Mouse (Mus musculus) midbrain, embryonic 13.5 days (tissue): ENCODE measurements around the gene Wdfy2. TPM values are rescaled to one million over a fixed set of nuclear protein-coding genes. Genes with fewer than 3 reads are reported as not detected.

Experiments
- ATAC-seq: fragments of 200-750 bp; cut with Nextera tagmentation; 2 replicates; pipeline ENCODE4 v1.8.0; 2017; ENCODE audit warnings: mild to moderate bottlenecking, moderate TSS enrichment, moderate library complexity
- H3K27ac ChIP-seq: fragments of 300-500 bp; sonication (generic); 2 replicates; pipeline ENCODE4 v1.5.1; 2015; ENCODE audit warnings: inconsistent platforms, mild to moderate bottlenecking, moderate library complexity
- H3K27me3 ChIP-seq: fragments of 300-500 bp; sonication (generic); 2 replicates; pipeline ENCODE4 v1.6.1; 2015; ENCODE audit warnings: mild to moderate bottlenecking, inconsistent platforms
- H3K36me3 ChIP-seq: fragments of 300-500 bp; sonication (generic); 2 replicates; pipeline ENCODE4 v1.6.1; 2015; ENCODE audit warnings: mild to moderate bottlenecking, inconsistent platforms
- H3K4me1 ChIP-seq: fragments of 300-500 bp; sonication (generic); replicated peaks from 2 replicates; pipeline ENCODE4 v1.6.1; 2015; ENCODE audit warnings: inconsistent platforms
- H3K4me2 ChIP-seq: fragments of 300-500 bp; sonication (generic); replicated peaks from 2 replicates; pipeline ENCODE4 v1.6.1; 2015; ENCODE audit warnings: moderate library complexity, mild to moderate bottlenecking, inconsistent platforms
- H3K4me3 ChIP-seq: fragments of 300-500 bp; sonication (generic); replicated peaks from 2 replicates; pipeline ENCODE4 v1.5.1; 2015; ENCODE audit warnings: mild to moderate bottlenecking, inconsistent platforms
- H3K9ac ChIP-seq: fragments of 300-500 bp; sonication (generic); replicated peaks from 2 replicates; pipeline ENCODE4 v1.6.1; 2015; ENCODE audit warnings: mild to moderate bottlenecking, inconsistent platforms
- H3K9me3 ChIP-seq: fragments of 300-500 bp; sonication (generic); 2 replicates; pipeline ENCODE4 v1.6.1; 2016; ENCODE audit warnings: mild to moderate bottlenecking, inconsistent platforms
- WGBS: fragments of 180-500 bp; shearing (Covaris S2); methylation state at CpG from one replicate; pipeline ENCODE4 v1.1.7; 2015; 5-methylcytosine and 5-hydroxymethylcytosine counted together
- polyA plus RNA-seq: library from polyadenylated mRNA; unstranded; fragments of >200 nt; fragmentation: Nextera tagmentation; extraction: Ambion mirVana; gene quantifications from 2 replicates; pipeline ENCODE4 v1.2.1, GENCODE M21; 2015

Wdfy2 gene
- polyA plus RNA-seq, 1 experiment from 2014 or later = 9.1 TPM

- Histone ChIP-seq H3K4me3 (no peak overlapping the region), H3K4me1 (peaks cover 12% of the 10 kb centered on the region), H3K4me2 (no peak overlapping the region), H3K9ac (no peak overlapping the region), H3K36me3 (0 out of 2 replicates have a peak, but pooled peaks cover 3% of the 10 kb centered on the region), H3K9me3 (no peaks in the 10 kb centered on the region), H3K27me3 (no peaks in the 10 kb centered on the region), H3K27ac (no peak overlapping the region)
- 90% methylated on average over 5 of the region's 5 CpGs for WGBS
- ATAC-seq = no peak
These were observed 71.1 kb downstream of the Wdfy2 start for GRCm38 (mm10) chr14:62908550-62908949.

DNA sequence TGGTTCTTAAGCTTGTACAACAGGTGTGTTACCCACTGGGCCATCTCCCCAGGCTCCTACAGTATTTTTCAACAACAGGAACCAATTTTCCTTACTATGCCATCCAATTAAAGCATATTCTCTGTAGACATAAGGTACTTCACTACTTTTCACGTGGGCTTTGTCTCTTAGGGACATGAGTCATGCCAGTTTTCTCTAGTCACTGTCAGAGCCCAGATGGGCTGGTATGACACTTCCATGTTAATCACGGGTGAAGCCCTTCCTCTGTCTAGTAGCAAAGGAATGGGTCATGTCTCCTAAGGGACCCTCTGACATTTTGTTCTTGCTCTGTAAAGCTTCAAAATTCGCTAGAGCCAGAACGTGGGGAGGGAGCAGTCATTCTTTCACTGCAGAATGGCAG is 73.4 kb downstream of the Wdfy2 start:
- Histone ChIP-seq H3K4me1 (peaks cover 10% of the 10 kb centered on the region), H3K9ac (no peak overlapping the region)
- whole genome bisulfite sequencing = 76% methylated on average over 4 of the region's 4 CpGs

DNA sequence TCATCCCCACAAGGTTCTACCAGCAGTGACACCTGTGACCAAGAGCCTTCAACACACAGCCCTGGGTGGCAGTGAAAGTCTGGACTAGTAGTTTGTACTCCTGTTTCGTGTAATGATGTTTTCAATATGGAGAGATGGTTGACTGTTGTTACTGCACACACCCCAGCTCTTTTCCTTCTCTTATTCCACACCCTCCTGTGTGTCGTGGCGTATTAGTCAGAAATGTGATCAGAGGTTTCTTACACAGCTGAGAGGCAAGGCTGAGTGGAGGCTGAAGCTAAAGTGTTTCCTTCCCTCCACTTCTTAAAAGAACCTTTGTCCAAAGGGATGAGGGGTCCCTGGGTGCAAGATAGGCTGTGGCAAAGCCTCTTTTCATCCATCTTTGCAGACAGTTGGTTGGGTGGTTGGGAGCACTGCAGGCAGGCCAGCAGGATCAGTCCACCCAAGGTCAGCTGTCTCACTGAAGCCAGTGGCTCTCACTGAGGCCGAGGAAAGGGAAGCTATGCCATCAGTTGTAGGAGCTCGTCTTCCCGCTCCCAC is 77.7 kb downstream of the Wdfy2 start:
- ATAC-seq = no peak
- Histone ChIP-seq H3K4me3 (no peak overlapping the region), H3K9me3 (no peaks in the 10 kb centered on the region), H3K27ac (no peak overlapping the region), H3K4me1 (no peaks in the 10 kb centered on the region), H3K27me3 (no peaks in the 10 kb centered on the region), H3K9ac (no peak overlapping the region), H3K4me2 (no peak overlapping the region), H3K36me3 (no peaks in the 10 kb centered on the region)
- WGBS = 90% methylated on average over 6 of the region's 6 CpGs

More for the DNA sequence above, 73.4 kb downstream of the Wdfy2 start:
- no peak for ATAC-seq
- no peak overlapping the region for H3K4me3 ChIP-seq
- no peaks in the 10 kb centered on the region for H3K9me3 ChIP-seq
- H3K27ac ChIP-seq = no peak overlapping the region
- no peak overlapping the region for H3K4me2 ChIP-seq
- no peaks in the 10 kb centered on the region for H3K27me3 ChIP-seq
- 0 out of 2 replicates have a peak, but pooled peaks cover 3% of the 10 kb centered on the region for H3K36me3 ChIP-seq

GRCm38 (mm10) chr14:62916488-62917034 is 79.1 kb downstream of the Wdfy2 start:
- Histone ChIP-seq H3K9me3 (no peaks in the 10 kb centered on the region), H3K4me2 (no peak overlapping the region), H3K36me3 (no peaks in the 10 kb centered on the region), H3K9ac (no peak overlapping the region), H3K27me3 (no peaks in the 10 kb centered on the region), H3K27ac (no peak overlapping the region), H3K4me1 (no peaks in the 10 kb centered on the region), H3K4me3 (no peak overlapping the region)
- WGBS = 85% methylated on average over 10 of the region's 10 CpGs
- no peak for ATAC-seq

DNA sequence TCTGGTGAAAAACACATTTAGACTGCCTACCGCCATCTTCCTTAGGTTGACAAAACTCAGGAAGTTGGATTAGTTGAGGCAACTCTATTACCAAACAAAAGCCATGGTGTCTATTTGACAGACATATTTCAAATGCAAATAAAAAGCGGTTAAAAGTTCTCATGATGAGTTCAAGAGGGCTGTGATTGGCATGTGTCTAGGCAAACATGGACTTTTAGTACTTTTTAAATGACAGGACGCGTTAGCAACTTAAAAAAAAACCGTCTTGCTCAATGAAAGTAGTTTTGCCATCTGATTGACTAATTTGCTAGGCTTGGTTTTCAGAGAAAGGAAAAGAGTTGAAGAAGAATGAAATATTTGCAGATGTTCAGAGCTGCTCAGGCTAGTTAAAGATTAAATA is 83.9 kb downstream of the Wdfy2 start:
- H3K27ac ChIP-seq = no peak overlapping the region
- H3K4me3 ChIP-seq = no peak overlapping the region
- 0 out of 2 replicates have a peak, but pooled peaks cover 3% of the 10 kb centered on the region for H3K36me3 ChIP-seq
- 86% methylated on average over 5 of the region's 5 CpGs for WGBS
- no peak overlapping the region for H3K9ac ChIP-seq
- no peak for ATAC-seq
- H3K27me3 ChIP-seq = no peaks in the 10 kb centered on the region
- no peaks in the 10 kb centered on the region for H3K9me3 ChIP-seq
- H3K4me1 ChIP-seq = no peaks in the 10 kb centered on the region
- no peak overlapping the region for H3K4me2 ChIP-seq

DNA sequence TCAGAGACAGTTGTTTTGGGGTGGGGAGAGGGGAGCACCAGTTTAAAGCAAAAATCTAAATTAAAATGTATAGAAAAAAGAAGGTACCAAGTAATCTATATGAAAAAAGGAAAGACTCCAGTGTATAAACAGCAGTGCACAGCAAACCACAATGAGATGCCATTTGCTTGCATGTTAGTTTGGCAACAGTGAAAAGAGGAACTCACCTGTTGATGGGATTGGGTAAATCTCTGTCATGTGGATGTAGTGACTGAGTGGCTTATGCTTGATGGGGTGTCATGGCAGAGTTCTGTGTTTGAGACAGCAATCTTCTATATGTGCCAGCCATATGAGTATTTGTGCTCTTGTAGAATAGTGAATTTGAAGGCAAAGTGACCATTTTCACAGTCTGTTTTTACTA is 85.2 kb downstream of the Wdfy2 start:
- no peak overlapping the region for H3K4me2 ChIP-seq
- ATAC-seq = no peak
- H3K36me3 ChIP-seq = 0 out of 2 replicates have a peak, but pooled peaks cover 6% of the 10 kb centered on the region
- no peaks in the 10 kb centered on the region for H3K4me1 ChIP-seq
- no peaks in the 10 kb centered on the region for H3K27me3 ChIP-seq
- H3K4me3 ChIP-seq = no peak overlapping the region
- no peak overlapping the region for H3K27ac ChIP-seq
- no peaks in the 10 kb centered on the region for H3K9me3 ChIP-seq
- no peak overlapping the region for H3K9ac ChIP-seq

GRCm38 (mm10) chr14:62924800-62925199 is 87.3 kb downstream of the Wdfy2 start:
- no peaks in the 10 kb centered on the region for H3K27me3 ChIP-seq
- H3K9me3 ChIP-seq = no peaks in the 10 kb centered on the region
- H3K4me1 ChIP-seq = no peaks in the 10 kb centered on the region
- 89% methylated on average over 4 of the region's 4 CpGs for WGBS
- H3K4me3 ChIP-seq = no peak overlapping the region
- H3K27ac ChIP-seq = no peak overlapping the region
- no peak overlapping the region for H3K9ac ChIP-seq
- ATAC-seq = no peak
- H3K36me3 ChIP-seq = peaks cover 19% of the 10 kb centered on the region
- no peak overlapping the region for H3K4me2 ChIP-seq

DNA sequence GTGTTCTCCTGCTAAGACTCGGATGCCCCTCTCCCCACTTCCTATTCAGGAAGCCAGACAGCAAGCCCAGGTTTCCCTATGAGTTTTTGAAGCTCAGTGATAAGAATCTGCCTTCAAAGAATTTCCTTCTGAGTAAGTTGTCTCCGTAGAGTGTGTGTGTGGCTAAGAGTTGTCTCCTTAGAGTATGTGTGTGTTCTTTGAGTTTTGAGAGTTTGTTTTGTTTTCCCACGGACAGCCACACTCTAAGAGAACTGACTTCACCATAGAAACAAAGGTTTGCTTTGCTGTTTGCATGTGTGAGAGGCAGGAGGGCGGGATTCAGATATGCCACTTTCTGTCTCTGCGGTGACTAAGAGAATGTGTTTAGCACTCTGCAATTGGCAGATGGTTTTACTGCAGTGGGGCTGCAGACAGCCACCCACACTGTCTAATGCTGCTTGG is 90.6 kb downstream of the Wdfy2 start:
- peaks cover 28% of the 10 kb centered on the region for H3K36me3 ChIP-seq
- H3K4me2 ChIP-seq = no peak overlapping the region
- ATAC-seq = no peak
- H3K9ac ChIP-seq = no peak overlapping the region
- H3K9me3 ChIP-seq = no peaks in the 10 kb centered on the region
- H3K27me3 ChIP-seq = no peaks in the 10 kb centered on the region
- no peak overlapping the region for H3K4me3 ChIP-seq
- H3K4me1 ChIP-seq = no peaks in the 10 kb centered on the region
- 80% methylated on average over 5 of the region's 5 CpGs for WGBS
- no peak overlapping the region for H3K27ac ChIP-seq

DNA sequence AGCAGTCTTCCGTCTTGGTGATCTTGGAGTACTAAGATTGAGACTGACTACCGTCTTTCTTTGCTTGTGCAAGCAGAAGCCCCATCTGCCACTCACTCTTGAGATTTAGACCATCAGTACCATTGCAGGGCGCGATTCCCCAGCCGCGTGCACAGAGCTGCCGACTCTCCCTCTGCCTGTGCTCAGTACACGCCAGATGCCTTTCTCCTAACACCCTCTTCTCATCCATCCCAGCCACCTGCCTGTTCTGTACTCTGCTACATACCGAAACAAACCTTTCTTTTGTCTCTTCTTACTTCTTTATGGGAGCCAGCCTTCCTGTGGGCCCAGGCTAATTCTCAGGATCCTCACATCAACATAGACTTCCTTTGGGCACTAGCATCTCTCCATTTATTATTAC is 97.9 kb downstream of the Wdfy2 start:
- no peak overlapping the region for H3K4me2 ChIP-seq
- no peak for ATAC-seq
- WGBS = 92% methylated on average over 9 of the region's 9 CpGs
- no peaks in the 10 kb centered on the region for H3K4me1 ChIP-seq
- H3K36me3 ChIP-seq = peaks cover 35% of the 10 kb centered on the region
- H3K9me3 ChIP-seq = no peaks in the 10 kb centered on the region; the same call in 1 of the 2 replicates
- no peak overlapping the region for H3K27ac ChIP-seq
- H3K9ac ChIP-seq = no peak overlapping the region
- no peak overlapping the region for H3K4me3 ChIP-seq
- H3K27me3 ChIP-seq = no peaks in the 10 kb centered on the region

DNA sequence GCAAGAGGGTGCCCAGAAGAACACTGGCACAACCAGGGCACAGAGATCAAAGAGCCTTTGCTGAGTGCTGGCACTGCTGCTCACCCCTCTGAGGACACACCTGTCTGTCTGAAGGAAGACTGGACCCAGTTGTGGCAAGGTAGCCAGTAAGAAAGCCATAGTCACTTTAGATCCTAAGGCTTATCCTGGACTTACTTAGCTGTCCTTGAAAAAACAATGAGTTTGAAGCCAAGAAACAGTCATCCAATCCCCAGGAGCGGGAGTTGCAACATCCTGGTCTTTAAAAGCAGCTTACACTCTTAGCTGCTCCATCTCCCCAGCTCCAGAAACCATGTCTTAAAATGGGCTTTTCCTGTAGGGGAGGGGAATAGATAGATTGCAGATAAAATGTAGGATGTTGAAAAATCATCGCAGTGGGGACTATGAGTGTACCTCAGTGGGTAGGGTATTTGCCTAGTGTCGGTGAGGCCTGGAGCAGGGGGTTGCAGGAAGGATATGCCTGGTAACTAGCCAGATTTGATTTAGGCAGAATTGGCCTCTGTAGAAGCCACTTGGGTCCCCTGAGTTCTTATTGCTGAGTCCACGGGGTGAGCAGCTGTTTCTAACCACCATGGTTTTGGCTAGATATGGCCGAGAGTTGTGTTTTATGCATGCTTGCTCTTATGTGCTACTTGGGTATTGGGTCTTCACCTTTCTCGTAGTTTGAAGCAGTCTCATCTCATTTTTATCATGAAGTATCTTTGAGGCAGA is 99.3 kb downstream of the Wdfy2 start:
- Histone ChIP-seq H3K9ac (no peak overlapping the region), H3K9me3 (no peaks in the 10 kb centered on the region; the same call in 1 of the 2 replicates)

DNA sequence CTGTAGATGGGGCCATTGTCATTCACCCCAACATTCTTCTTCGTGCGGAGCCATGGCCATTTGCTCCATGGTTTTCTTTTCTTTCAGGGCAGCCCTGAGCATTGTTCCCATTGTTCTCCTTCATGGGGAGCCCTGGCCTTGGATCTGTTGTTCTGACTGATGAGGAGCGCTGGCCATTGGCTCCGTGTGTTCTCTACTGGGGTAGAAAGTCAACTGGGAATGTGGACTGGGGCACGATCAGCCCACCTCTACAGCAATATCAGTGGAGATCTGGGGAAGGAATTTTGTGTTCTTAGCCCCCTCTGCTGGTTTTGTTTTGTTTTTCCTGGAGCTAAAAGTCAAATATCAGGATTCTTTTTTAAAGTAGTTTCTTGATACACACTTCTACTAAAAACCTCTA is 100.2 kb downstream of the Wdfy2 start:
- 63% methylated on average over 5 of the region's 5 CpGs for WGBS
- no peak overlapping the region for H3K9ac ChIP-seq

More for the DNA sequence above, 99.3 kb downstream of the Wdfy2 start:
- Histone ChIP-seq H3K36me3 (peaks cover 30% of the 10 kb centered on the region), H3K27me3 (no peaks in the 10 kb centered on the region), H3K27ac (no peak overlapping the region), H3K4me1 (no peaks in the 10 kb centered on the region), H3K4me2 (no peak overlapping the region), H3K4me3 (no peak overlapping the region)
- 92% methylated on average over 6 of the region's 6 CpGs for WGBS
- no peak for ATAC-seq

GRCm38 (mm10) chr14:62939435-62939834 is 102.0 kb downstream of the Wdfy2 start:
- WGBS = 93% methylated on average over 3 of the region's 3 CpGs
- H3K9ac ChIP-seq = no peak overlapping the region

More for the DNA sequence above, 100.2 kb downstream of the Wdfy2 start:
- H3K4me2 ChIP-seq = no peak overlapping the region
- H3K4me3 ChIP-seq = no peak overlapping the region
- no peaks in the 10 kb centered on the region for H3K27me3 ChIP-seq
- peaks cover 35% of the 10 kb centered on the region for H3K36me3 ChIP-seq
- H3K9me3 ChIP-seq = no peaks in the 10 kb centered on the region; the same call in 1 of the 2 replicates
- H3K4me1 ChIP-seq = no peaks in the 10 kb centered on the region
- H3K27ac ChIP-seq = no peak overlapping the region
- ATAC-seq = no peak

More at GRCm38 (mm10) chr14:62939435-62939834, 102.0 kb downstream of the Wdfy2 start:
- Histone ChIP-seq H3K4me3 (no peak overlapping the region), H3K36me3 (peaks cover 46% of the 10 kb centered on the region), H3K4me1 (no peaks in the 10 kb centered on the region), H3K27me3 (no peaks in the 10 kb centered on the region), H3K9me3 (no peaks in the 10 kb centered on the region; the same call in 1 of the 2 replicates), H3K27ac (no peak overlapping the region), H3K4me2 (no peak overlapping the region)
- no peak for ATAC-seq
